Mouse (Mus musculus) testis, adult 2 months (tissue): ENCODE measurements around the gene Efcab8. TPM values are rescaled to one million over a fixed set of nuclear protein-coding genes. Genes with fewer than 3 reads are reported as not detected.
A peak's percentile ranks its signal among the peaks of the same experiment; 100 is the strongest.

ENCODE experiments used
- H3K27ac ChIP-seq: fragments of 200-500 bp; 2 replicates; pipeline ENCODE4 v1.5.1; 2012; ENCODE audit warnings: low read depth, low read length; ENCODE audit not compliant: control insufficient read depth, insufficient read depth
- H3K27me3 ChIP-seq: fragments of 200-500 bp; 2 replicates; pipeline ENCODE4 v1.6.1; 2012; ENCODE audit warnings: mild to moderate bottlenecking, low read length, moderate library complexity; ENCODE audit not compliant: control insufficient read depth, insufficient read depth
- H3K36me3 ChIP-seq: fragments of 200-500 bp; 2 replicates; pipeline ENCODE4 v1.6.1; 2012; ENCODE audit warnings: mild to moderate bottlenecking, low read length; ENCODE audit not compliant: control insufficient read depth, insufficient read depth
- H3K4me1 ChIP-seq: fragments of 200-500 bp; 2 replicates; pipeline ENCODE4 v1.6.1; 2012; ENCODE audit warnings: low read length; ENCODE audit not compliant: control insufficient read depth, insufficient read depth
- H3K4me3 ChIP-seq: fragments of 200-500 bp; 2 replicates; pipeline ENCODE4 v1.5.1; 2012; ENCODE audit warnings: low read depth, mild to moderate bottlenecking, low read length, moderate library complexity, mixed read lengths; ENCODE audit not compliant: control insufficient read depth
- CTCF ChIP-seq: fragments of 200-500 bp; IDR thresholded peaks from 2 replicates; pipeline ENCODE4 v1.5.1; 2012; ENCODE audit warnings: low read depth, mild to moderate bottlenecking, inconsistent platforms, low read length, moderate library complexity; ENCODE audit not compliant: control insufficient read depth, insufficient read depth, insufficient replicate concordance
- POLR2A ChIP-seq: fragments of 200-500 bp; IDR thresholded peaks from 2 replicates; pipeline ENCODE4 v1.6.1; 2012; ENCODE audit warnings: low read depth, mild to moderate bottlenecking, inconsistent platforms, low read length, moderate library complexity; ENCODE audit not compliant: control insufficient read depth
- polyA plus RNA-seq: library from polyadenylated mRNA; depleted of rRNA; stranded (reverse); fragments of >200 nt; gene quantifications from 2 replicates; pipeline ENCODE4 v1.2.3, GENCODE M21; 2012

Efcab8 gene
- polyA plus RNA-seq, 1 experiment: 41.4 TPM

DNA sequence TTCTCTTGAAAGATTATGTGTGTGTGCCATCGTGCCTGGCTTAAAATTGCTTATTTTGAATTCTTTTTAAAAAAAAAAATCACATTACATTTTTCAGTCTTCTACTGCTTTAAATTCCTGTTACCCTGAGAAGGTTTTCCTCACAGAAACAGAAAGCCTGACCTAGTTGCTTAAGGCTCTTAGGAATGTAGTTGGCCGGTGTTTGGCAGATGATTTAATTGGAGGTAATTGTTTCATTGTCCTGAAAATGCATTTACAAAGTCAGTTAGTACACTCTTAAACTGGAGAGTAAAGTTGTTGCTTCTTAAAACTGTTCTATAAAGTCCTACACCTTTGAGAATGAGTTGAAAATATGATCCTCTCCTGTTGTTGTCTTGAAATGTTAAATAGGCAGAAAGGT lies 10.8 kb upstream of the Efcab8 start:
- no peak for TF ChIP-seq POLR2A
- no peak for TF ChIP-seq CTCF
- Histone ChIP-seq H3K27me3 (no peaks in the 10 kb centered on the region), H3K4me3 (no peak overlapping the region), H3K36me3 (no peaks in the 10 kb centered on the region; the same call in none of the 2 replicates), H3K27ac (no peak overlapping the region), H3K4me1 (peaks cover 4% of the 10 kb centered on the region)

DNA sequence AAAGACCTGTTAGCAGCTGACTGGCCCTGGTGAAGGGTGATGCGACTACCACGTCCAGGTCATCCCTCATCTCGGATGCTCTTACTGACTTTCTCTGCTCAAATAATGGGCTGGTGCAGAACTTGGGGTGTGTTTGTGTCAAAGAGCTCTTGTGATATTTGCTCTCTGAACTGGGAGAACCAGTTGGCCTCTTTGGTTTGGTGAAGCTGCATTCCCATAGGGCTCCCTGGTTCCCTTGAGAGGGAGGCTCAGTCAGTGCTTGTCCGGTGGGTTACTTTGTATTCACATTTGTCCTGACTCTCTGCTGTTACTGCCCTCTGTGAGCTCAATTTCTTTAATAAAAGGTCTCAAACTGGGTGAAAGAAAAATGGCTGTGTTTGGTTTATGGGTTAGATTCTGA lies 6.8 kb upstream of the Efcab8 start:
- Histone ChIP-seq H3K4me1 (peaks cover 4% of the 10 kb centered on the region), H3K27me3 (no peaks in the 10 kb centered on the region), H3K4me3 (no peak overlapping the region), H3K27ac (0 out of 2 replicates have a peak overlapping the region, but pooled peaks have one; percentile 49), H3K36me3 (no peaks in the 10 kb centered on the region; the same call in 1 of the 2 replicates)
- TF ChIP-seq POLR2A: no peak
- no peak for TF ChIP-seq CTCF

DNA sequence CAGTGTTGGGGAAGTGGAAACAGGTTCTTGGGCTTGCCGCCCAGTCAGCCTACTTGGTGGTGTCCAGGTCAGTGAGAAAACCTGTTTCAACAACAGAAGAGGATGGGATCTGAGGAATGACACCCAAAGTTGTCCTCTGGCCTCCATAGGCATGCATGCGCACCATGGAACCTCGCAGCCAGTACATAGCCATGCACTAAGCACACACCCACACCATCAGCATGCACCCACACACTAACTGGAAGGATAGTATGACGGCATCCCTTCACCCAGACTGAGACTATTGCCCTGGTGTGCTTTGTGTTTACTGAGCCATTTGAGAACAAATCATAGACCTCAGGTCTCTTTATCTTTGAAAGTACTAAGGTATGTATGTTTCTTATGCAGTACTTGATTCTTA lies 4.3 kb upstream of the Efcab8 start:
- H3K4me3 ChIP-seq: no peak overlapping the region
- no peak overlapping the region for H3K27ac ChIP-seq
- H3K4me1 ChIP-seq: peaks cover 15% of the 10 kb centered on the region
- no peaks in the 10 kb centered on the region for H3K27me3 ChIP-seq
- TF ChIP-seq POLR2A (no peak), CTCF (no peak)
- H3K36me3 ChIP-seq: no peaks in the 10 kb centered on the region; the same call in none of the 2 replicates

DNA sequence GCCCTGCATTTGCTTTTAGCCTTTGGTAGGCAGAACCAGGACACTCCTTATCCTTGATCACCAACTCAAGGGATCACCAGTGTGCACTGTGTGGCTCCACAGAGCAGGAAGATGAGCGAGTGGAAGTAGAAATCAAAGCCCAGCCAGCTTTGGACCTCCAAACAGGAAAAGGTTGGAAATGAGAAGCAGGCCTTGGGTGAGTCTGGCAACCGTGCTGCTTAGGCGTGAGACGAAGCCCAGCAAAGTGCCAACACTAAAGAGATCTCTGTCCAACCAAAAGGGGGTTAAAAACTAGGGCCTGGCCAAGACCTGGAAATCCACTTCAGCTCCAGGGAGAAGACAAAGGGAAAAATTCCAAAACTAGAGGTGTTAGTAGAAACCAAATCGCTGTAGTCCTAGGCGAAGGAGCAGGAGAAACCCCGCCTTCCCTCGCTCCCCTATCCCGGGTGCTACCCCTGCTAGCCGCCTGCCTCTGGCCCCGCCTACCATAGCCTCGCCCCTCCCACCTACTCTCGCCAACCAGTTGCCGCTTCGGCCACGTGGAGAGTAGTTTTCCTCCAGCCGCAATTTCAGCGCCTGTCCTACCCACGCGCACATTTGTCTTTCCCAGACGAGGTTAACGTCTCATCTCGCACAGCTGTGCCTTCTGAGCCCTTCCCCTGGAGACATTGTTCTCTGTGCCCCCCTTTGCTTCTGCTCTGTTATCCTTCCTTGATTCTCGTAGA lies 931 bp upstream of the Efcab8 start:
- no peaks in the 10 kb centered on the region for H3K27me3 ChIP-seq
- H3K4me3 ChIP-seq: peak overlapping the region; percentile 83
- TF ChIP-seq POLR2A (peak; percentile 87), CTCF (no peak; the same call in 1 of the 2 replicates)
- H3K27ac ChIP-seq: peak overlapping the region; percentile 86
- no peaks in the 10 kb centered on the region; the same call in none of the 2 replicates for H3K36me3 ChIP-seq
- peaks cover 13% of the 10 kb centered on the region for H3K4me1 ChIP-seq

DNA sequence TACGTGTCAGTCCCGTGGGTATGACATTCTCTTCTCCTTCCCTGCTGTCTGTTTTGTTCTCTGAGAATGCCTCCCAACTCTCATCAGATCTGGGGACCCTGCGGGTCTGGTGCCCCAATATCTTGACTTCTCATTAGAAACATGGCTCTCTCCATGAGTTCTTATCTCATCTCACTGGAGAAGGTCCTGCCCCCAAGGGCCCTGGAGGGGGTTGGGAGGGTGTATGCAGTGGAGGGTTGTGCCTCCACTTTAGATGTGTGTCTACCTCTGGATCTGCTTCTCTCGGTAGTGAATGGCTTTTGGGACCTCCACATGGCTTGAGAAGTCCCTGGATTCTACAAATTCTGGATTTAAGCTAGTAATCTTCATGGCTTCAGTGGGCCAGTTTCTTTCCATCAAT lies 1.4 kb downstream of the Efcab8 start:
- Histone ChIP-seq H3K4me1 (peaks cover 13% of the 10 kb centered on the region), H3K27me3 (no peaks in the 10 kb centered on the region), H3K36me3 (no peaks in the 10 kb centered on the region; the same call in none of the 2 replicates), H3K4me3 (no peak overlapping the region), H3K27ac (no peak overlapping the region)
- no peak for TF ChIP-seq CTCF
- no peak for TF ChIP-seq POLR2A

DNA sequence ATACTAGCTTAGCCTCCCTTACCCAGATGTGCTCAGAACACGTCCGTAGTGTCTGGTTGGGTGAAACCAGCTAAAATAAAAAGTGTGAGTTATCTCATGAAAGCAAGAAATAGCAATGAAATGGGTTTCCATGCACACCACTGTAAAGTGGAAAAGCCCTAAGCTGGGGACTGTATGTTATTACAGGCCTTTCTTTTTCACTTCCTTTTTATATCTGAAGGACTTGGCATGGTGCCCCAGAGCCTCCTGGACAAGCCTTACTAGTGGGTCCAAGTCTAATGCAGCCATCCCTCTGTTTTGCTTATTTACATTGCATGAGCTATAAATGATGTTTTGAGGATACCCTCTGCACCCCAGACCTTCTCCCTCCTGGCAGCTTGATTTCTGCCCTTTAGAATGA lies 4.9 kb downstream of the Efcab8 start:
- Histone ChIP-seq H3K27me3 (no peaks in the 10 kb centered on the region), H3K4me3 (no peak overlapping the region), H3K4me1 (peaks cover 2% of the 10 kb centered on the region; the same call in 1 of the 2 replicates), H3K36me3 (no peaks in the 10 kb centered on the region; the same call in none of the 2 replicates), H3K27ac (no peak overlapping the region)
- TF ChIP-seq CTCF: no peak
- no peak for TF ChIP-seq POLR2A

DNA sequence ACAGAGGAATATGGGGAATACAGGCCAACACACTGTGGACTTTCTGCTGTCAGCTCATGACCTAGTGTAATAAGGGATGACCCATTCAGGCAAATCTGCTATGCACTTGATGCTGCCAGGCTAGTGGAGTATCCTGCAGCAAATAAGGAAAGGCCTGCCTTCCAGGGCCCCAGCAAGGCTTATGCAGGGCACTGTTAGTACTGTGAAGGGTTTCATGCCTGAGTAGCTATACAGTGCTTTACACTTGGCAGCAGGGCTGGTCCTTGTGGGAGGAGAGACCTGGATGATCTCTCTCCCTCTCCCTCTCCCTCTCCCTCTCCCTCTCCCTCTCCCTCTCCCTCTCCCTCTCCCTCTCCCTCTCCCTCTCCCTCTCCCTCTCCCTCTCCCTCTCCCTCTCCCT lies 13.6 kb downstream of the Efcab8 start:
- no peak overlapping the region for H3K27ac ChIP-seq
- TF ChIP-seq POLR2A (no peak), CTCF (no peak)
- no peaks in the 10 kb centered on the region for H3K4me1 ChIP-seq
- no peak overlapping the region for H3K4me3 ChIP-seq
- H3K27me3 ChIP-seq: no peaks in the 10 kb centered on the region
- no peaks in the 10 kb centered on the region; the same call in 1 of the 2 replicates for H3K36me3 ChIP-seq
